Mouse (Mus musculus) kidney, embryonic 16.5 days (tissue): Measurements from ENCODE around the gene Golga7b. TPM values are rescaled to one million over a fixed set of nuclear protein-coding genes. Genes with fewer than 3 reads are reported as not detected.

Experiments
- ATAC-seq: fragments of 200-750 bp; cut with Nextera tagmentation; 2 replicates; pipeline ENCODE4 v1.8.0; 2017; ENCODE audit warnings: moderate TSS enrichment; ENCODE audit not compliant: low FRiP score, low TSS enrichment
- H3K27ac ChIP-seq: fragments of 300-500 bp; sonication (generic); 2 replicates; pipeline ENCODE4 v1.5.1; 2014; ENCODE audit warnings: low read length
- H3K27me3 ChIP-seq: fragments of 300-500 bp; sonication (generic); 2 replicates; pipeline ENCODE4 v1.6.1; 2014; ENCODE audit warnings: low read length, control low read depth, mixed read lengths; ENCODE audit not compliant: insufficient read depth
- H3K36me3 ChIP-seq: fragments of 300-500 bp; sonication (generic); 2 replicates; pipeline ENCODE4 v1.6.1; 2014; ENCODE audit warnings: low read length, control low read depth, mixed read lengths; ENCODE audit not compliant: insufficient read depth
- H3K4me1 ChIP-seq: fragments of 300-500 bp; sonication (generic); 2 replicates; pipeline ENCODE4 v1.6.1; 2014; ENCODE audit warnings: low read length, control low read depth, mixed read lengths; ENCODE audit not compliant: insufficient read depth
- H3K4me2 ChIP-seq: fragments of 300-500 bp; sonication (generic); replicated peaks from 2 replicates; pipeline ENCODE4 v1.6.1; 2014; ENCODE audit warnings: low read depth, low read length
- H3K4me3 ChIP-seq: fragments of 300-500 bp; sonication (generic); 2 replicates; pipeline ENCODE4 v1.5.1; 2014; ENCODE audit warnings: mild to moderate bottlenecking, low read length
- H3K9ac ChIP-seq: fragments of 300-500 bp; sonication (generic); replicated peaks from 2 replicates; pipeline ENCODE4 v1.6.1; 2014; ENCODE audit warnings: low read length
- H3K9me3 ChIP-seq: fragments of 300-500 bp; sonication (generic); 2 replicates; pipeline ENCODE4 v1.6.1; 2016; ENCODE audit warnings: low read length, control low read depth
- WGBS: fragments of 180-500 bp; shearing (Covaris S2); extraction: QIAGEN DNeasy Blood & Tissue Kit; methylation state at CpG from one replicate; pipeline ENCODE4 v1.1.7; 2014; 5-methylcytosine and 5-hydroxymethylcytosine counted together
- polyA plus RNA-seq: library from polyadenylated mRNA; unstranded; fragments of >200 nt; fragmentation: Nextera tagmentation; extraction: Ambion mirVana; gene quantifications from 2 replicates; pipeline ENCODE4 v1.2.1, GENCODE M21; 2015

Golga7b gene
- polyA plus RNA-seq, 1 experiment from 2014 or later = 0.05 TPM

DNA sequence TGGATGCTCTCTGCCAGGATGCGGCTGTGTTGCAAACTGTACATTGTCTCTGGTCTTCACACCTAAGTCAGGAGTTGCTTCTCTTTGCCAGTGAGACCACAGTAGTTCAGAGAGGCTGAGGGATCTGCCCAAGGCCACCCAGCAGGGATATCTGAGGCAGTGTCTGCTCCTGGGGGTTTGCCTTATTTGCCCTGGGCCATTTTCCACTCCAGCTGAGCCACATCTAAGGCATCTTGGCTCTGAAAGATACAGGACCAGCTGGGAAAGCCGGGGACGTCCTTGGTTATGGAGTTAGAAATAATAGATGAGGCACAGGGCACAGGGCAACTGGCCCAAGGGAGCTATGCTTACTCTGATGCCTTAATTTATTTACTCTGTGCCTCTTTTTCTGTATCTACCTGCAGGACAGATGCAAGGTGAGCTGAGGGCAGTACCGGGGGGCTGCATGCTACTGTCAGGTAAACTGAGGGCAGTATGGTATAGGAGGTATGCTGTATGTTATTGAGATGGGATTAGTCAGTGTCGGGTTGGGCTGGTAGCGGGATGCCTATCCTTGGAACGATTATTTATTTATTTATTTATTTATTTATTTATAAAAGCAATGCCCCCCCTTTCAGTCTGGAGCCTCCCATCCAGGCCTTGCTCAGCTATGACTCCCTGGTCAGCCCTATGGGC lies 30.5 kb upstream of the Golga7b start:
- WGBS = 70% methylated on average over 7 of the region's 7 CpGs
- H3K4me1 ChIP-seq = no peaks in the 10 kb centered on the region
- no peaks in the 10 kb centered on the region for H3K36me3 ChIP-seq

DNA sequence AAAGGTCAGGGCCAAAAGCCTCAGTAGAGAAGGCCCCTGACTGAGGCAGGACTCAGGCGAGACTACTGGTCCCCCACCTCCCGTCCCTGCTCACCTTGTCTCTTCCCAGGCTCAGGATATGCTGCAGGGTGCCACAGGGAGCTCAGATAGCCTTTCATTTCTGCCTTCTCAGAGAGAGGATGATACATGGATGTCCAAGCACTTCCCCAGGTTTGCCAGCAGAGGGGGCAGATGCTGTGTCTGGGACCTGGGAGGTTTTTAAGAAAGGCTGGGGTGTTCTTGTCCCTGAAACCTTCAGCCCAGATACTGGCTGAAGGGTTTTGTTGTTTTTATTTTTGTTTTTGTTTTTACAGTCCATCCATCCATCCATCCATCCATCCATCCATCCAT lies 30.0 kb upstream of the Golga7b start:
- H3K36me3 ChIP-seq = no peaks in the 10 kb centered on the region
- H3K9ac ChIP-seq = no peak overlapping the region
- no peak; the same call in 1 of the 2 replicates for ATAC-seq
- H3K4me1 ChIP-seq = no peaks in the 10 kb centered on the region
- no peak overlapping the region for H3K27ac ChIP-seq
- no peaks in the 10 kb centered on the region for H3K9me3 ChIP-seq
- 6% methylated on average over 2 of the region's 2 CpGs for WGBS
- no peak overlapping the region for H3K4me2 ChIP-seq
- H3K27me3 ChIP-seq = no peaks in the 10 kb centered on the region
- H3K4me3 ChIP-seq = no peak overlapping the region

More for the DNA sequence above, 30.5 kb upstream of the Golga7b start:
- H3K27ac ChIP-seq = no peak overlapping the region
- H3K4me2 ChIP-seq = no peak overlapping the region
- no peak overlapping the region for H3K9ac ChIP-seq
- no peaks in the 10 kb centered on the region for H3K27me3 ChIP-seq
- ATAC-seq = no peak
- H3K9me3 ChIP-seq = no peaks in the 10 kb centered on the region
- H3K4me3 ChIP-seq = no peak overlapping the region

DNA sequence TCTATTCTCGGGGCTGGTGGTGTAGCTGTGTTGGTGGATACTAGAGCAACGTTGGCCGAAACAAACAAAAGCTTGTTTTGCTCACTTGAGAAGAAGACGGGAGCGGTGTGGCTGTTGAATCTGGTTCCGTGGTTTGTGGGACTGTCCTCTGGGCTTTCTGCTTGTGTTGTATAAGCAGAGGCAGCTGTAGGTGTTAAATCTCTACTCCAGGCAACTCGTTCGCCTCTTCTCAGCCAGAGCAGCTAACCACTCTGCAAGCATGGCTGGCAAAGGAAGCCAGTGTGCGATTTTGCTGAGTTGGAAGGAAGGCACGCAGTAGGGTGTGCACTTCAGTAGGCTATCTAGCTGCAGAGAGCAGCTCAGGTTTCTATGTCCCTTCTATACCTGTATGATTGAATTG lies 20.9 kb upstream of the Golga7b start:
- Histone ChIP-seq H3K9ac (no peak overlapping the region), H3K27me3 (0 out of 2 replicates have a peak, but pooled peaks cover 2% of the 10 kb centered on the region), H3K4me3 (no peak overlapping the region), H3K4me2 (no peak overlapping the region), H3K27ac (no peak overlapping the region), H3K9me3 (no peaks in the 10 kb centered on the region), H3K36me3 (no peaks in the 10 kb centered on the region), H3K4me1 (no peaks in the 10 kb centered on the region)
- WGBS = 84% methylated on average over 10 of the region's 10 CpGs
- ATAC-seq = no peak

DNA sequence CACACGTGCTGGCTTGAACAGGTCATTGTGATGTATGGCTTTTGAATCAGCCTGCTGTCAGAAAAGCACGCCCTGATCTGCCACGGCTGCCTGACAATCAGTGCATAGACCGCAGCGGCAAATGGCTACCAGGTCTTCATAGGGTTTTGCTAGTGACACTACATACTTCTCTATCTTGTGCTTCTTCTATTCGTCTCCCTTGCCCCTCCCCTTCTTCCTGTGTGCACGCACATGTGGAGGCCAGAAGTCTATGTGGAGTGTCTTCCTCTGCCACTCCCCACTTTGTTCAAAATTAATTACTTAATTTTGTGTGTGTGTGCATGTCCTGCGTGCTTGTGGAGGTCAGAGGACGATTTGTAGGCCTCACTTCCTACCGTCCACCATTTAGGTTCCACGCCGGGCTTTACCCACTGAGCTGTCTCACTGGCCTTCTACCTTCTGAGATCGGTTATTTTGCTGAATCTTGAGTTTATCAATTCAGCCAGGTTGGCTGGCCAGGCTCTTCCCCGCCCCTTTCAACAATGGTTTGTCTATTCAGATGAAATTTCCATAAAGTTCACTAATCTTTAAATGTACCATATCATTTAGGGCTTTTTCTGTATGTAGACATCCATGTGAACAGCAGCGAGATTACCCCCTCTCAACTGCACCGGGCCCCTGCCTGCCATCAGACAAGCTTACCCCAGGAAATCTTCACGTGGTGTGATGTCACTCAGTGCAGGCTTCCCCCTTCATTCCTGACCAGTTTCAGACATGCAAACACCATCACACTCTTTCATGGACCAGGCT lies 17.7 kb upstream of the Golga7b start:
- Histone ChIP-seq H3K27me3 (no peaks in the 10 kb centered on the region), H3K27ac (no peak overlapping the region), H3K4me2 (no peak overlapping the region), H3K9ac (no peak overlapping the region), H3K4me1 (no peaks in the 10 kb centered on the region), H3K4me3 (no peak overlapping the region), H3K9me3 (no peaks in the 10 kb centered on the region), H3K36me3 (no peaks in the 10 kb centered on the region)
- WGBS = 76% methylated on average over 17 of the region's 17 CpGs
- ATAC-seq = no peak

DNA sequence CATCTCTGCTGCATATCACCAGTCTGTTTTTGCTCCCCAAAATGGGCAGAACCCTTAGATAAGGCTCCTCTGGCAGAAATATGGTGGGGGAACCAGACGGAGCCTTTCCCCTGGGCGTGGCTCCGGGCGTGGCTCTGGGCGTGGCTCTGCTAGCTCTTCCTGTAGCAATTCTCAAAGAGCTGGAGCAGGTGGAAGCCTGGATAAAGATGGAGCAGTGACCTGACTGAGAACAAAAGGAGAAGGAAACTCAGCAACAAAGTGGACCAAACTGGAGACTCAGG lies 17.1 kb upstream of the Golga7b start:
- H3K27me3 ChIP-seq = no peaks in the 10 kb centered on the region
- no peak overlapping the region for H3K9ac ChIP-seq
- no peaks in the 10 kb centered on the region for H3K4me1 ChIP-seq
- 75% methylated on average over 5 of the region's 5 CpGs for WGBS
- no peaks in the 10 kb centered on the region for H3K36me3 ChIP-seq
- no peak for ATAC-seq
- no peaks in the 10 kb centered on the region for H3K9me3 ChIP-seq
- no peak overlapping the region for H3K4me2 ChIP-seq
- H3K27ac ChIP-seq = no peak overlapping the region
- H3K4me3 ChIP-seq = no peak overlapping the region

DNA sequence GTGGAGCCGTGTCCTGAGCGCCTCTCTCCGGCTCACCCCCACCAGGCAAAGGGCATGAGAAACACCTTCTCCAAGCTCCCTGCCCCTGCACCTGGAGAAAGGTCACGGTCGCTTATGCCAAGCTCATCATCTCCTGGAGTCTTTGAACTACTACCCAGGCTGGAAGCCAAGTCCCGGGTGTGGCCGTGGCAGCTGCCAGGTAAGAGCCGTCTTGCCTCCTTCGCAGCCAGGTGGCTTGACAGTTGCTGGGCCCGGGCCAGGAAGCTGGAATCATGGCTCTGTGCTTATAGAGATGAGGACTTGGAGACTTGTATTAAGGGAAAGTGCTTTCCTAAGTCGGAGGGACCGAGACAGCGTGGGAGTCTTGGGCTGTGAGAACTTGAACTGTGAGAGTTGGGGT lies 16.4 kb upstream of the Golga7b start:
- Histone ChIP-seq H3K4me3 (no peak overlapping the region), H3K27ac (no peak overlapping the region), H3K9ac (no peak overlapping the region), H3K4me1 (no peaks in the 10 kb centered on the region), H3K9me3 (no peaks in the 10 kb centered on the region), H3K4me2 (no peak overlapping the region), H3K36me3 (no peaks in the 10 kb centered on the region), H3K27me3 (no peaks in the 10 kb centered on the region)
- no peak for ATAC-seq
- 83% methylated on average over 13 of the region's 13 CpGs for WGBS

DNA sequence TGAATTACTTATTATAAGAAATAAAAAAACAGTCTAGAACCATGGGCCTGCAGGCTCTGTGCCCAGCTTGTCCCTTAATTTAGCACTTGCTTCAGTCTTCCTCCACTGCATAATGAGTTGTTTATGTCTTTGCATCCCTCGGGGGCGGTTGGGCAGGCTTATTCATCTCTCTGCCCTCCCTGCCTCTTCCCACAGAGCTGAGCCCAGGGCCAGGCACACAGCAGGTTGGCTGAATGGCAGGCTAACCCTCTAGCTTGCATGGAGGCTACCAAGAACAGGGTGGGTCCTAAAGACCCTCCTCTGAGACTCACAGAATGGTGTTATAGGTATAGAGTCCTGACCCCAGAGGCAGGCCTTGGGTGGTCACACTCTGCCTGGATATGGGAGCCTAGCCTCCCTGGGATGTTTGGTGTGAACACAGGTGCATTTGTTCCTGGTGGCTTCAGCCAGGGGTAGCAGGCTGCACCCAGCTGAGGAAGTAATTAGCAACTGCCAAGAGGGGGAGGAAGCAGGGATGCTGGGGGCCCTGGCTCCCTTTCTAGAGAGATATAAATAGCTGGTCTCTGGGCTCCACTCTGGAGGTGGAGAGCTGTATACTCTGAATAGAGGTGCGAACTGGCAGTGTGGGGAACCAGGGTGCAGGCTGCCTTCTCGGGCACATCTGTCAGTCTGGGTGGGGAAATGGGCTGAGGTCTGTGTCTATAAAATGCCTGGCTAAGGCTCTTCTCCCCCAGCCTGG lies 9.6 kb upstream of the Golga7b start:
- no peaks in the 10 kb centered on the region for H3K27me3 ChIP-seq
- no peak overlapping the region for H3K27ac ChIP-seq
- WGBS = 16% methylated on average over 4 of the region's 4 CpGs
- no peak overlapping the region for H3K9ac ChIP-seq
- no peaks in the 10 kb centered on the region for H3K4me1 ChIP-seq
- H3K36me3 ChIP-seq = no peaks in the 10 kb centered on the region
- no peak for ATAC-seq
- H3K4me3 ChIP-seq = no peak overlapping the region
- H3K9me3 ChIP-seq = no peaks in the 10 kb centered on the region
- no peak overlapping the region for H3K4me2 ChIP-seq

DNA sequence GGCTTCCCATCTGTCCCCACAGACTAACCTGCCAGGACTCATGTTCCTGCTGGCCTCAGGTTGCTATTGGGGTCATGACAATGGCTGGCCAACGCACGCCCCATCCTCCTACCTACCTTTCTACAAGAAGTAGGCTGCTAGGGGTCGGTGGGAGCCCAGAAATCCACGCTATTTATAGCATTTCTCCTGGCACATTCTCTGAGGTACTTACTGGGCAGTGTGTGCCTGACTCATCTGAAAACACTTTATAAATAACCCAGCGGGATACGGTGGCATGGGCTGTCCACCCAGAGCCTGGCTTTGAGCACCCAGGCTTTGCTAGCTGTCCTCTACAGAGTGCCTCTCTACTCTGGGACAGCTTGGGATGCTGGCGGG lies 9.0 kb upstream of the Golga7b start:
- no peaks in the 10 kb centered on the region for H3K4me1 ChIP-seq
- H3K9ac ChIP-seq = no peak overlapping the region
- 63% methylated on average over 7 of the region's 7 CpGs for whole genome bisulfite sequencing
- no peak overlapping the region for H3K27ac ChIP-seq
- no peaks in the 10 kb centered on the region for H3K27me3 ChIP-seq
- H3K4me3 ChIP-seq = no peak overlapping the region
- H3K4me2 ChIP-seq = no peak overlapping the region
- ATAC-seq = no peak
- no peaks in the 10 kb centered on the region for H3K36me3 ChIP-seq
- H3K9me3 ChIP-seq = no peaks in the 10 kb centered on the region

DNA sequence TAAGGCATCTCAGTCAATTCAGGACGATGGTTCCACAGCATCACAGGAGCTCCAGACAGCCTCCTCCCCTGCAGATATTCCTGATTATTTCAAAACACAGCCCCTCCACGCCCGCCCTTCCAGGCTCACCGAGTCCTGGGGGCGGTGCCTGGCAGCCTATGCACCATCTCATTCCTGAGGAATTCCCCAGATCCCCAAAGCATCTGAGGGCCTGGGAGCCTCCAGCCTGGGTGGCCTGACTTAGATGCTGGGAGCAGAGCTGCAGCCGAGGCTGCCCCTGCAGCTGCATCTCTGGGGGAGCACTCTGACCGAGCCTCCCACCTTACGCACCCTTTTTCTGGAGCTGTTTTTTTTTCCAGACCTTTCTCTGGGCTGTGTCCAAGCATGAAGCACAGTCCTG lies 6.5 kb upstream of the Golga7b start:
- 53% methylated on average over 8 of the region's 8 CpGs for WGBS
- Histone ChIP-seq H3K9ac (no peak overlapping the region), H3K27ac (no peak overlapping the region), H3K27me3 (no peaks in the 10 kb centered on the region), H3K36me3 (no peaks in the 10 kb centered on the region), H3K9me3 (no peaks in the 10 kb centered on the region), H3K4me3 (no peak overlapping the region), H3K4me2 (no peak overlapping the region), H3K4me1 (no peaks in the 10 kb centered on the region)
- no peak for ATAC-seq

DNA sequence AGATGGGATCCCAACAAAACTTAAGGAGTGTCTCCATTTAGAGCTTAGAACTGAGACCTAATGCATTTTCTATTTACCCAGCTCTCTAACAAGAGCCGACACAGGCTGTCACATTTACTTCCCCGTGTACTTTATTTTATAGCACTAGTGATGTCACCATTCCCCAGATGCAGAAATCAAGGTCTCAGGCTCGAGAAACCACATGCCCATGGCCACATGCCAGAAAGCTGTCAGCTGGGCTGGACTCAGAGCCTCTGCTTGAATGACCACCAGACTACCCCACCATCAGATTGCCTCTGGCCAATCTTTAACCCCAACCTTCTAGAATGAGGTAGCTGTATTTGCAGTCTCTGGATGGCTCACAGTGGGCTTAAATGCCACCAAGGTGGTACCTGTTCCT lies 4.0 kb upstream of the Golga7b start:
- no peak for ATAC-seq
- Histone ChIP-seq H3K9ac (no peak overlapping the region), H3K4me2 (no peak overlapping the region), H3K27me3 (no peaks in the 10 kb centered on the region), H3K9me3 (no peaks in the 10 kb centered on the region), H3K27ac (no peak overlapping the region), H3K4me3 (no peak overlapping the region), H3K36me3 (no peaks in the 10 kb centered on the region), H3K4me1 (no peaks in the 10 kb centered on the region)
- 49% methylated on average over 3 of the region's 3 CpGs for WGBS
